Mouse (Mus musculus): ENCODE measurements around the gene Dnah10. TPM values are rescaled to one million over a fixed set of nuclear protein-coding genes. Genes with fewer than 3 reads are reported as not detected.

Dnah10 gene
- total and polyA plus RNA-seq, 3 experiments = 0.03 to 0.30 (median 0.08) TPM

DNA sequence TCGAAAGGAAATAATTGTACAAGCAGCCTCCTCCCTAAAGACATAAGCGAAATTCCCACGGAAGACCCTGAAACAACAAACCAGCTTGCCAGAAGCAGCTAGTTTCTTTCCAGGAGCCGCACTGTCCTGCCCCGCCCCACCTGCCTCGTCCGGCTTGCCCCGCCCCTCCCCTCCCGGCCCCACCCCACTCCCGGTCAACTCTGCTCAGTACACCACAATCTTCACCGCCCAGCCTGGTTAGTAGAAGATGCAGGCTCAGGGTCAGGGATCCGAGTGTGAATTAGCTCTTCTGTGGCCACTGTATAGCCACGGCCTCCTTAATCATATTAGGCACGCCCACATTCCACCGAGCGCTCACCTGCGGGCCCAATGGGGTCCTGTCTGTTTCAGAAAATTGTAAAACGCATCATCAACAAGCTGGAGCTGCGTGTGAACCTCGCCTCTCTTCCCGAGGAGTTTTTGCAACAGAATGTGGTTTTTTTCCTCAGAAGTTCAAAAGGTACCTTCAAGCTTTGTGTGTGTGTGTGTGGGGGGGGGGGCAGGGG is 4.8 kb downstream of the Dnah10 start:
- dilution Hi-C loops (cut with MboI; ENCODE audit: extremely low pct_ligation_motif_present, extremely low pct_unique_long_range_greater_than_20kb, low sequenced_read_pairs) = no loop called here
- H3K4me3 ChIP-seq (replicated peaks in 1 of 3; ENCODE audit: low read depth in 2 of 3, low read length in 2 of 3, poor library complexity in 1 of 3) = peak overlapping the region; percentile 20 to 35 (median 29)

DNA sequence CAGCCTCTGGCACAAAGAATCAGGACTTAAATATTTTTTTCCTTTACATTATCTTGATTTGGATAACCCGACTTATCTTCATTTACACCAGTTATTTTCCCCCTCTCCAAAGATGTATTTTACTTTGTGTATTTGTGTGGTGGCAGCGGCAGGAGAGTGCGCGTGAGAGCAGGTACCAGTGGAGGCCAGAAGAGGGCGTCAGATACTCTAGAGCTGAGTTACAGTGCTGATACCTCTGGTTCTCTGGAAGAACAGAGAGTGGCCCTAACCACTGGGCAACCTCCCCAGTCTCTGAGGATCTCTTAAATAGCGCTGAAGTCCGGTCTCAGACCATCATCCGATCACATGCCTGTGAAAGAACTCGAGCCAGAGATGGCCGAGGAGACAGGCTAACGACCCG is 9.1 kb downstream of the Dnah10 start:
- TF ChIP-seq CHD1 (IDR thresholded peaks at IDR 0.05; ENCODE audit: low read depth, low read length) (no peak), ZC3H11A (IDR thresholded peaks at IDR 0.05; ENCODE audit: low read depth, low read length) (no peak), SMC3 (IDR thresholded peaks at IDR 0.05; ENCODE audit: low read depth, low read length) (no peak), ZNF384 (IDR thresholded peaks at IDR 0.05; ENCODE audit: low read depth, low read length) (no peak), ZMIZ1 (IDR thresholded peaks at IDR 0.05; ENCODE audit: low read depth, low read length) (no peak), NRF1 (IDR thresholded peaks at IDR 0.05; ENCODE audit: low read depth, low read length) (no peak), CHD2 (IDR thresholded peaks at IDR 0.05; ENCODE audit: low read length) (no peak), HCFC1 (IDR thresholded peaks at IDR 0.05; ENCODE audit: low read depth, low read length) (no peak), USF1 (IDR thresholded peaks at IDR 0.05; ENCODE audit: low read depth, low read length) (no peak), USF2 (conservative IDR thresholded peaks at IDR 0.05; ENCODE audit: low read depth, low read length) (no peak), MEF2A (IDR thresholded peaks at IDR 0.05; ENCODE audit: borderline replicate concordance, low read depth, low read length) (no peak), RCOR1 (conservative IDR thresholded peaks at IDR 0.05; ENCODE audit: low read depth, low read length) (no peak), GABPA (IDR thresholded peaks at IDR 0.05; ENCODE audit: insufficient replicate concordance, low read depth, low read length) (no peak), BHLHE40 (IDR thresholded peaks at IDR 0.05; ENCODE audit: low read depth, low read length) (no peak), JUND (conservative IDR thresholded peaks at IDR 0.05; ENCODE audit: low read depth, low read length) (no peak), RAD21 (IDR thresholded peaks at IDR 0.05; ENCODE audit: low read depth, low read length) (no peak), CTCF (conservative IDR thresholded peaks at IDR 0.05 in 1 of 2, IDR thresholded peaks at IDR 0.05 in 1 of 2; ENCODE audit: low read depth in 2 of 2, low read length in 2 of 2) (no peak), POLR2AphosphoS2 (IDR thresholded peaks at IDR 0.05; ENCODE audit: low read depth, low read length) (no peak), MAZ (IDR thresholded peaks at IDR 0.05; ENCODE audit: low read depth, low read length) (no peak)
- no peaks in the 10 kb centered on the region; a peak in 1 of 4 replicates for H3K4me1 ChIP-seq (ENCODE audit: control insufficient read depth in 1 of 2, insufficient read depth in 2 of 2)
- no peak overlapping the region for H3K4me2 ChIP-seq (ENCODE audit: insufficient read depth, low read depth, poor library complexity, severe bottlenecking)
- H3K9ac ChIP-seq (ENCODE audit: insufficient read depth, low read depth) = no peak overlapping the region
- no peaks in the 10 kb centered on the region for H3K79me2 ChIP-seq (replicated peaks; ENCODE audit: control insufficient read depth, extremely low read depth, insufficient read depth, poor library complexity, severe bottlenecking)
- in situ Hi-C loops (cut with MboI; ENCODE audit: low pct_ligation_motif_present, low pct_unique_long_range_greater_than_20kb, low sequenced_read_pairs) (no loop called here), dilution Hi-C loops (cut with MboI; ENCODE audit: extremely low pct_ligation_motif_present, extremely low pct_unique_long_range_greater_than_20kb, low sequenced_read_pairs) (no loop called here)
- no peaks in the 10 kb centered on the region for H3K9me3 ChIP-seq (replicated peaks; ENCODE audit: low read length)
- no peaks in the 10 kb centered on the region for H3K36me3 ChIP-seq (replicated peaks in 1 of 2; ENCODE audit: control insufficient read depth in 1 of 2, insufficient read depth in 1 of 2, low read length in 1 of 2)
- H3K27ac ChIP-seq (ENCODE audit: insufficient read depth, low read depth) = no peak overlapping the region
- DNase-seq (ENCODE audit: extremely low read depth) = no peak
- no peaks in the 10 kb centered on the region for H3K27me3 ChIP-seq (replicated peaks)
- H3K4me3 ChIP-seq (replicated peaks in 1 of 3; ENCODE audit: low read depth in 2 of 3, low read length in 2 of 3, poor library complexity in 1 of 3) = no peak overlapping the region

More for the DNA sequence above, 4.8 kb downstream of the Dnah10 start:
- Histone ChIP-seq H3K4me2 (ENCODE audit: insufficient read depth, low read depth, poor library complexity, severe bottlenecking) (peak overlapping the region; percentile 83), H3K4me1 (ENCODE audit: control insufficient read depth in 1 of 2, insufficient read depth in 2 of 2) (no peaks in the 10 kb centered on the region; a peak in 1 of 4 replicates), H3K27ac (ENCODE audit: insufficient read depth, low read depth) (no peak overlapping the region), H3K9ac (ENCODE audit: insufficient read depth, low read depth) (no peak overlapping the region), H3K79me2 (replicated peaks; ENCODE audit: control insufficient read depth, extremely low read depth, insufficient read depth, poor library complexity, severe bottlenecking) (no peaks in the 10 kb centered on the region), H3K9me3 (replicated peaks; ENCODE audit: low read length) (no peaks in the 10 kb centered on the region), H3K27me3 (replicated peaks) (no peaks in the 10 kb centered on the region), H3K36me3 (replicated peaks in 1 of 2; ENCODE audit: control insufficient read depth in 1 of 2, insufficient read depth in 1 of 2, low read length in 1 of 2) (peaks cover 0 to 8% of the 10 kb centered on the region in 2 experiments)
- DNase-seq (ENCODE audit: extremely low read depth) = no peak
- TF ChIP-seq MXI1 (IDR thresholded peaks at IDR 0.05; ENCODE audit: low read depth, low read length) (no peak), ZNF384 (IDR thresholded peaks at IDR 0.05; ENCODE audit: low read depth, low read length) (no peak), ELF1 (IDR thresholded peaks at IDR 0.05; ENCODE audit: low read depth, low read length) (no peak), KAT2A (IDR thresholded peaks at IDR 0.05; ENCODE audit: insufficient replicate concordance, low read length) (no peak), EP300 (IDR thresholded peaks at IDR 0.05; ENCODE audit: low read length) (no peak), MAFK (IDR thresholded peaks at IDR 0.05; ENCODE audit: insufficient replicate concordance, low read length) (no peak), RCOR1 (conservative IDR thresholded peaks at IDR 0.05; ENCODE audit: low read depth, low read length) (no peak), MAX (IDR thresholded peaks at IDR 0.05; ENCODE audit: low read length) (no peak), POLR2A (IDR thresholded peaks at IDR 0.05; ENCODE audit: low read depth, low read length) (no peak), CHD1 (IDR thresholded peaks at IDR 0.05; ENCODE audit: low read depth, low read length) (no peak), PAX5 (IDR thresholded peaks at IDR 0.05; ENCODE audit: low read length) (no peak)
- in situ Hi-C loops (cut with MboI; ENCODE audit: low pct_ligation_motif_present, low pct_unique_long_range_greater_than_20kb, low sequenced_read_pairs) = no loop called here
